Mouse (Mus musculus) T-helper 1 cell (primary cell): ENCODE results near the gene Rdh14.

Source experiments
- in situ Hi-C: fragments of 300-600 bp; cut with MboI, MseI; formaldehyde crosslinking; loops from one replicate; pipeline ENCODE4 v1.15.1; 2025; ENCODE audit warnings: high pct_unique_total_duplicates

Rdh14 gene

DNA sequence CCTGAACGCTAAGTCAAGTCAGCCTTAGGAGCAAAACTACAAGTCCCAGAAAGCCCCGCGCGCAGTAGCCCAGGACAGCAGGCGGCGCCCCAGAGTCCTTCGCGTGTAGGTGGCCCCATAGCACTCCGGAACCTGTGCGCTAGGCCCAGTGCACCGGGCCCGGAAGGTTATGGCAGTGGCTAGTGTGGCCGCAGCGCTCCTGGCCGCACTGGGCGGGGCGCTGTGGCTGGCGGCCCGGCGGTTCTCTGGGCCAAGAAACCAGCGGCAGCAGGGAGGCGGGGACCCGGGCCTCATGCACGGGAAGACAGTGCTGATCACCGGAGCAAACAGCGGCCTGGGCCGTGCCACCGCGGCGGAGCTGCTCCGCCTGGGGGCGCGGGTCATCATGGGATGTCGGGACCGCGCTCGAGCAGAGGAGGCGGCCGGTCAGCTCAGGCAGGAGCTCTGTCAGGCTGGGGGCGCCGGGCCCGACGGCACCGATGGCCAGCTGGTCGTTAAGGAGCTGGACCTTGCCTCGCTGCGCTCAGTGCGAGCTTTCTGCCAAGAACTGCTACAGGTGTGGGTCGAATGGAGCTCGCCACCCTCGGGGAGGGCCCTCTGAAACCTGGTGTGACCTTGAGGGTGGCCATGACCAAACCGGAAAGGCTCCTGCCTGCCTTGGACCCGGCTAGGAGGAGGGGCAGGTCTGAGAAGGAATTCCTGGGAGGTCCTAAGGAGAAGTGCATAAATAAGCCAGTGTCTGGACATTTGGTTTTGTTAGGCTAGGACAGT, at the start of gene Rdh14:
Gene Rdh14 (plus strand): TSS at position 102 of the 771 bp plus-strand sequence.
- in situ Hi-C loops: no loop called here

DNA sequence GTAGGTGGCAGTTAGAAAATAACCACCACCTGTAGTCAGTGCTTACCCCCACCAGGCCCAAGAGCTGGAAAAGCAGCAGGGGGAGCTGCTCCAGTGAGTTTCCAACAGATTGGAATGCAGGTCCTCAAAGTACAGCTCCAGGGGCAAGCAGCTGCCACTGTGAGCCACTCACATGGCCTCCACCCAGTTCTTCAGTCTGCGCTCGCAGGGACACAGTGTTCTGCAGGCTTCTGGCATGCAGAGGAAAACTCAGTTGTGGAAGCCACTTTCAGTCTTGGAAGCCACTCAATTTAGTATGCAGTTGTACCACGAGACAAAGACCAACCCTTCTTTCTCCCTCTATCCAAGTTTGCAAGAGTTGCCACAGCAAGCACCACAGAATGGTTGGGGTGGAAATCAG, 39.9 kb upstream of the Rdh14 start:
- in situ Hi-C loops: no loop called here

DNA sequence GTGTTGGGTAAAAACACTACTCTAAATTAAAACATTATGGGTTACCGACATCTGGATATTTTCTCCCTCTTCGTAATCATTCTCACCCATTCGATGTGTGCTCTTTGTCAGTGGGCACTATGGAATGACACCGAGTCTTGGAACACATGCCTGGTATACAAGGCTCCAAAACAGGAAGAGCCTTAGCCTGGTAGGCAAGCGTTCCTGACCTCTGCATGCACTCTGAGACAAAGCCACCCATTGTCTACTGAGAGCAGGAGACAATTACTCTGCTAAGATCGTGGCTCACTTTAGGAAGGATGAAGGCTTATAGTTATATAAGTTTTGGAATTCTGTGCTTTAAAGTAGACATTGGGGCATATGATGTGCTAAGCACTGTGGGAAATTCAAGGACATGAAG, 32.8 kb upstream of the Rdh14 start:
- in situ Hi-C loops: no loop called here

DNA sequence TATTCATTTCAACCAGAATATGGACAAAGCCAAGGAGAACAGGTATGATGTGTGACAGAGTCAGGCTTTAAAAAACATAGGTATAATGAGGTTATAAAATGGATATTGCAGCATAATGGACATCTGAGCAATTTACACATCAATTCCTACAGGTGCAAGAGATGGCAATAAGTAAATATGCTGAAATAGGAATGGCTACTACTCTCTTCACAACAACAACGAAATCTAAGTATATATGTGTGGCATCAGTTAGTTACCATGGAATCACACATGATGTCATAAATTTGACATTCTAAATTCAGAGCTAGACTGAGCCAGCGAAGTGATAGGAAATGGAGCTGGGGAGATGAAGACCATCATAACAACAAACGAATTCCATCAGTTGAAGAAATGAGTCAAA, 20.9 kb upstream of the Rdh14 start, which contains the start of gene Nt5c1b:
Gene Nt5c1b (plus strand): TSS at position 301 of the 400 bp plus-strand sequence.
- in situ Hi-C loops: no loop called here

DNA sequence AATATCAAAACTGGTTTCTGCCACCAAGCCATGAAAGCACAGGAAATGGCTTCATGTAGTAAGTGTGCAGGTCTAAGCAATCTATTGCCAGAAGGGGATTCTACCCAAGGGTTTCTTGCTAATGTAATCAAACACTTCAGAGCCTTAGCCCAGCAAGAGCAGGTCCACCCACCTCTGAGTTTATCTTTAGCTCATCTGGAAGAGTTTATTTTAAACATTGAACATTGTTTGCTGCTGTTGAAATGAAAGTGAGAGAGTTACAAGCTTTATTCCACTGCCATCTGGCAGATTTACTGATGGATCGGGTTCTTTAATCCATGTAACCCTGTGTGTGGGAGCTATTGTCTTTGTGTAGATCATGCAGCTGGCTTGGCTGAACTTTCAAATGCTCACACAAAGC, 10.2 kb downstream of the Rdh14 start:
- in situ Hi-C loops: loop anchor here (10.0 kb wide), 1 partner anchor 584 kb away; no protein-coding TSS in a partner anchor

DNA sequence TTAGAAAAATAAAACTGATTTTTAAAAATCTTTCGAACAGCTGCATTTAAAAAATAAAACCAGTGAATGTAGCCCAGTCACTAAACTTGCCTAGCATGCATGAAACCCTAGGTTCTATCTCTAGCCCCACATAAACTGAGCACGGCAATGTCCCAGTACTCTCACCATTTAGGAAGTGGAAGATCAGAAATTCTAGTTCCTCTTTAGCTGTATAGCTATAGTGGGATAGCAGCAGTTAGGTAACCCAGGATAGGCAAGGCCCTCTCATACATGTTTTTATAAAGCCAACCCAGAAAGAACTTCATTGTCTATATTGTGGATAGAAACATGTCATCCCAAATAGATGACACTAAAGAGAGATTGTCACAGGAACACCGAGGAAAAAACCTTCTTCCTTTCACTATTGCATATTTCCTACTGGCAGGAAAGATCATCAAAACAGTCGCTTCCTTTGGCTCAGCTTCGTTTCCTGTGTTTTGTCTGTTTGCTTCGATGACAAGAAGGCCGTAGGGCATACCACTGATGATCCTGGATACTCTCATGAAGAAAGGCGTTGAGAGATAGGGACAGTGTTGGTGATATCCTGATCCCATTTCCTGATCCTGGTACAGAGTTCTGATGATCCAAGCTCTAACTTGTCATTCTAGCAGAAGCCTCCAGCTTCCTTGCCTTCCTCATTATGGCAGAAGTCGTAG, 12.0 kb downstream of the Rdh14 start:
- in situ Hi-C loops: loop anchor here (10.0 kb wide), 1 partner anchor 582 kb away; no protein-coding TSS in a partner anchor

DNA sequence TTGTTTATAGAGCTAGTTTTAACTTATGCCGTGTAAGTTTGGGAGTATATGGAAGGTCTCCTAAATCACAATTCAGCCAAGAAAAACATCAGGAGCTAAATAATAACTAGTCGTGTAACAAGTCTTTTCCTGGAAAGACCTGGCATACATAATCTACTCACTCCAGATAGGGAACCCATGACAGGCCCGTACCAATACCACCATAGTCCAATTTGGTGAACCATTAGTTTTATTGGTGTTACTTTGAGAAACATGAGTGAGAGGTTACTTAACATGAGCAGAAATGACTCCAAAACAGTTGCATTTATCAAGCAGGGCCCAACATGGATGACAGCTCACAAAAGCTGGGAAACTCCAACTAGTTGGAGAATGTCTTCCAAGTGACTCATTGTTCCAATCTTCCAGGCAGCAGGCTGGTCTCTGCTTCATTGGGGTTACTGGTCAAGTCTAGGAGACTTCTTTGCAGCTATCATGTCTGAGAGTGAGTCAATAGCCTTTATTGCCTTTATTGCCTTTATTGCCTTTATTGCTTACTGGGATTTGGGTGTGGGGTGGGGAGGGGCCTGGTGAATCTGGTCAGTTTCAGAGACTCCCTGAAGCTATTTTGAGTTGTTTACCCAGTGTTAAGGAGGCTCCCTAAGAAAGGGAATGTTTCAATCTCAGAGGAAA, 20.1 kb downstream of the Rdh14 start:
- in situ Hi-C loops: no loop called here

DNA sequence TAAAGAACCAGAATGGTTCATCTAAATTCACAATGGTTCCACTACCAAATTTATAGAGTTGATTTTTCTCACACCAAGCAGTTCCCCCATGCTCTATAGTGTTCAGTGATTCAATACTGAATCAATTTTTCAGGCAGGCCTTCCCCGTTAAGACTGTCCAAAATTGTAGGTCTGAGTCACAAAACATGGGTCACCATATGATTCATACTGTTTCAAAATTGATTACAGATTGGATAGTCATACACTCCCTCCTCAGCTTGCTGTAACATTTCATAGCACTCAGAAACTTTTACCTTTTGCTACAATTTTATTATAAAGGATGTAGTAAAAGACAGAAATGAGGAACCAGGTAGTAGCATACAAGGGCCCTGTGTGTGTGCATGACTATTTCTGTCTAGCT, 20.9 kb downstream of the Rdh14 start:
- in situ Hi-C loops: no loop called here

DNA sequence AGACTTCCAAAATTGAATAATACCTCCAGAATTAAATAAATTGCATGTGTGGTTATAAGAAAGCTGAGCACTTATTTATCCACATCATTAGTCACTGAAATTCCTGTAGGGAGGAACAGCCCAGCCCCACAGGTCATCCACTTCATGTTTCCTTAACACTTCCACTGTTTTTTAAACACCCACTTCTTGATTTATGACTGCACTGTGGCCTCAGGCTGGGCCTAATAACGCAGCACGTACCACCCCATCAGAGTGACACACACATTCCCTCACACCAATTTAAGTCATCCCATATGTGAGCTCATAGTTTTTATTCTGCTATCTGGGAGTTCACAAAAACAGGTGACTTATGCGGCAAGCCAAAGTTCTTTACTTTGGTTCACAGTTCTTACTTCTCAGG, 31.8 kb downstream of the Rdh14 start:
- in situ Hi-C loops: no loop called here

DNA sequence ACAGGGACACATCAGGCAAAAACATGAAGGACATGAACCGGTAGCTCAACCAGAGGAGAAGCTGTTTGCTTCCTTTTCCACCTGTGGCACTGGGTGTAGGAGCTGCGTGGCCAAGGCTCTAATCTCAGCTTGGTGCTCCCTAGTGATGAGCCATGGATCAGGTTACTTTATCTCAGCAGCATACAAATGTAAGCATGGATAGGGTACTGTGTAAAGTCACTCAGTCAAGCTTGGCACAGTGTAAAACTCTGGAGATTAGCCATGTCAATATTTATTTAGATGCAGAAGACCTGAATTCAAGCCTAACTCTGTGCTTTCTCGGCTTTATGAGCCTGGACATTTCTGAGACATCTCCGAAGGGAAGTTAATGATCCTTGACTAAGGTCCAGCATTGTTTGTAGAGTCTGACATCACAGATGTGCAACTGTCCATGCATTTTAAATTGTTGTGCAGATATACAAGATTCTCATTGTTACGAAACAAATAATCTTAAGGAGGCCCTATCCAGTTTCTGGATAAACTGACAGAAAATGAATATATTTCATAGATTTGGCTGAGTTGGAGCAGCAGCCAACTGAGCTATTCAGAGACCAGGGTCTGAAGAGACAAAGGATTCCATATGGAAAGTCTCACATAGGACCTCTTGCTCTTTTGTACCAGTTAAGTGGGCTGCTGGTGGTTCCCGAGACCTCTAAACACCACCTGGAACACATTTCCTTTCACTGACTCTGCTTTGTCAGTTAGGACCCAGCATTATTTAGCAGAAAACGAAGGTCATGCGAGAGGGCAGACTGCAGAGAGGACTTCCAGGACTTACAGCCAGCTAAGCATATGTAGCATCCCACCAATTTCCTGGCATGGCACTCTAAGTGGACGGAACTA, 35.7 kb downstream of the Rdh14 start:
- in situ Hi-C loops: no loop called here

DNA sequence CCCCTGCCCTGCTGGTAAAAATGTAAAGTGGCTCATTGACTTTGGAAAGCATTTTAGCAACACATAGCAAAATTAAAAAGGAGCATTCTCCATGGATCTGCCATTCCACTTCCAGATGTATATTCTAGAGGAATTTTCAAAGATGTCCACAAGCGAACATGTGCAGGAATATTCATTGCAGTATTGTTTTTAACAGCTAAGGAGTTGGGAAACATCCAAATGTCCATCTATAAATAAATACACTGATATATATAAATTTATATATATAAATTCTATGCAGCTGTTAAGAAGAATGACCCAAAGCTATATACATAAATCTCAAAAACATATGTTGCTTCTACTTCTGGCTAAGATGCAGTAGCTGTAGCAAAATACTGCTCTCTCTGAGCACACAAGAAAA, 40.4 kb downstream of the Rdh14 start:
- in situ Hi-C loops: no loop called here

DNA sequence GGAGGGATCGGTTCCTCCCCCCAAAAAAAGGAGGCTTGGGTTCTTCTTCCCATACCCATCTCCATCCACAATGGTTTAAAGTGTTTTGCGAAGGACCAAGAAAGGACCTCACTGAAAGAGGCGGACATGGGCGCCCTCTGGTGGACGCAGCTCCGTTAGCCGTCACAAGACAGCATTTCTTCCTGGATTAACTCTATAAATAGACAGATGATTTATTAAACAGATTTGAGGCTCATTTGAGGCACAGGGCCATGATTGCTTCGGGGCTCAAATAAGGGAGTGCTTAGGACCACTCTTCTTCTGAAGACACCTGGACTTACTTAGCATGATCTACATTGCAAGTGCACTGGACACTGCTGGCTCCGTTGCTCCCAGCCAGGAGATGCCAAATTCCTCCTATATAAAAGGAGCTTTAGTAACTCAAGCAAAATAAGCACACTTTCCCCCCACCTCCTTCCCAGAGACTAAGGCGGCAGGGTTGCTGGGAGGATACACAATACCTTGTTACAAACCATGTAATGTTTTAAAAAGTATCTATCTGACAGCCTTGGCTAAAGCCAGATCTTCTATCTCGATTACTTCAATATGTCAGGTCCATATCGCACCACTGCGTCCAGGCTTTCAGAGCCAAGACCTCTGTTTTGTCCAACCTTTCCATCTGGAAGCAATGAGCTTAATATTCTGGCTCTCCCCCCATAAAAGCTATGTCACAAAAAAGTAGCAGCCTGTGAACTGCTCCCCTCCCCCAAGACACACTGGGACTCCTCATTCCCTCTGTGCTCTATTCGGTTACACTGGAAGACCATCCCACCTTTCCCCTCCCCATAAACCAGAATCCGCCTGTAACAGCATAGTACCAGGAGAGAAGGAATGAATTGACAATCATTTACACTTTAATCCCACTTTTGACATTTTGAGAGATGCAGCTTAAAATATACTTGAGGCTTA, 47.8 kb downstream of the Rdh14 start:
- in situ Hi-C loops: loop anchor here (5.0 kb wide), 1 partner anchor 1381 kb away; no protein-coding TSS in a partner anchor

DNA sequence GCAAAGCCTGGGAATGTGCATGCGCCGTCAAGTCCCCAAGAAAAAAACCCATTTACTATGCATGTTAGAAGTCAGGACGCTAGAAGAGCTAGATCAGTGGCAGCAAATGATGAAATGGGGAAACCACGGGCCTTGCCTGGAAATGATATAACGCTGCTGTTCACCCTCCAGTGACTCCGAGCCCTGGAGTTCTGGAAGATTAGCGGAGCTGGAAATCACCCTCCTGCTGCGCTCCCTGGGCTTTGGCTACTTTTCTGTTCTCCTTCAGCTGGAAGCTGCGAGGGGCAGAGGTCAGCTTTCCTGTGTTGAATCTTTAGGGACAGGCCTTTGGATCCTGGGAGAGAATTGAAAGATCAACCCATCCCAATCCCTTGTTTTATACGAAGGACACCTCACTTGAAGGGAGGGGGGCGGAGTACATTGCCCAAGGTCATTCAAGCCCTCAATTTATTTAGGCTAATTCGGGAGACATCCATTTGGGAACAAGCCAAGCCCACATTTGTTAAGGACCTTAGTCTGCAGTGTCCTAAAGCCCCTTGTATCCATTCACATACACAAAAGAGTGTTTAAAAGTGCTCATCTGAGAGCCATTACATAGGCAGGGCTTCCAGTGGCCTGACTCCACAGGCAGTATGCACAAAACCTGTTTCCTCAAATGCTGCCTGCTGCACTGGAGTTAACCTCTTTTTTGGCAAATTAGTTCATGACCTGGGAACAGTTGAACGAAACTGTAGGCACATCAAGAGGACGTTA, 49.1 kb downstream of the Rdh14 start:
- in situ Hi-C loops: loop anchor here (5.0 to 10.0 kb wide), 2 partner anchors 865 to 1382 kb away; partner anchors contain the start of gene Osr1
